Mouse (Mus musculus): ENCODE measurements around the gene 4930519G04Rik.
"Not testable (repeated sequence)": the region's sequence is repeated elsewhere in the genome, so short reads cannot be mapped to it uniquely, and the experiment has no call there.

The 4930519G04Rik gene

DNA sequence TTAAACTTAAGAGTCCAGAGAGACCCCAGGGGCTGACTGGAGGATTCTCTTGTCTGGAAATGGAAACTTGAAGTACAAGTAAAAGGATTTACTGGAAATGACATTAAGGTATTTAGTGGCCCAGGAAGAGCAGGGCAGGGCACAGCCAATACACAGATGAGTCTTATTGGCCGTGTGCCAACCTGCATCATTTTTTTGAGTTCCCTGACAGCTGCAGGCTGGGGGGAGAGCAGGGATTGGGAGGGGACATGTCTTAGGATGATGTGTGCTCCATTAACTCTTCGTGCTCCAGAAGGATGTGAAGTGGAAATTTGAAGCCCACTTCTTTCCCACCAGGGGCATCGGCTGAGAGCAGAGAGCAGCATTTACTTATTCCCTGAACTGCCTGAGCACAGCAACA lies 11.3 kb upstream of the 4930519G04Rik start:
- not testable (repeated sequence) for DNase-seq

DNA sequence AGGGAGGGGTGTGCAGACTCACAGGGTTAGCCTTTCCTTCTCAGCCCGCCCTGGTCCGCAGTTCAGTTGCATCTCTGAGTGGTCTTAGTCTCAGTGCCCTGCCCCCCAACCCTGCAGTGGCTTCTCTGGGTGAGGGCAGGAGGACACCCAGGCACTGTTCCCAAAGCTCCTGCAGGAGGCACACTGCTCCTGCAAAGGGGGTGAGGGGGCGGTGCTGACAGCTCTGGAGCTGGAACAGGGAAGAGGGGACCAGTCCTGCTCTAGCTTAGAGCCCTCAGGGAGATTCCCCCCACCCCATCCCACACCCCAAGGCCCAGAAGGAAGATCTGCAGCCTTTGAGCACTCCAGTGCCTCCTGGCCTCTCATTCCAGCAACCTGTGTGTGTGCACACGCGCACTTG lies 10.8 kb upstream of the 4930519G04Rik start:
- no peak for DNase-seq

DNA sequence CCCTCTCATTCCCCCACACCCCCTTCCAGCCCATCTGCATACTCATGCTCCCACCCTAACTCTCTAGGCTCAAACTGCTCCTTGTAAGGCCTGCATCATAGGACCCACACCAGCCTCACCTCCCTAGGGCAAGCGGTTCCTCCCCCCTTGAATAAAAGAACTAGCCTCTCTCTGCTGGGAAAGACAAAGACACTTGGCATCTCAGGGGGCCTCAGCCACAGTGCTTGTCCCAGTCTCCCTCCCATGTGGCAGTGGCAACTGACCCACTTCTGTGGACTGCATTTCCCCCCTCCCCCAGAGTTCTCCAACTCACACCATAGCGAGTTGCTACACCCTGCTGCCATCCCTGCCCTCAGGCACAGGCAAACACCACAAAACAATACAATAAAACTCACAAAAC lies 9.1 kb upstream of the 4930519G04Rik start:
- DNase-seq = not testable (repeated sequence)

DNA sequence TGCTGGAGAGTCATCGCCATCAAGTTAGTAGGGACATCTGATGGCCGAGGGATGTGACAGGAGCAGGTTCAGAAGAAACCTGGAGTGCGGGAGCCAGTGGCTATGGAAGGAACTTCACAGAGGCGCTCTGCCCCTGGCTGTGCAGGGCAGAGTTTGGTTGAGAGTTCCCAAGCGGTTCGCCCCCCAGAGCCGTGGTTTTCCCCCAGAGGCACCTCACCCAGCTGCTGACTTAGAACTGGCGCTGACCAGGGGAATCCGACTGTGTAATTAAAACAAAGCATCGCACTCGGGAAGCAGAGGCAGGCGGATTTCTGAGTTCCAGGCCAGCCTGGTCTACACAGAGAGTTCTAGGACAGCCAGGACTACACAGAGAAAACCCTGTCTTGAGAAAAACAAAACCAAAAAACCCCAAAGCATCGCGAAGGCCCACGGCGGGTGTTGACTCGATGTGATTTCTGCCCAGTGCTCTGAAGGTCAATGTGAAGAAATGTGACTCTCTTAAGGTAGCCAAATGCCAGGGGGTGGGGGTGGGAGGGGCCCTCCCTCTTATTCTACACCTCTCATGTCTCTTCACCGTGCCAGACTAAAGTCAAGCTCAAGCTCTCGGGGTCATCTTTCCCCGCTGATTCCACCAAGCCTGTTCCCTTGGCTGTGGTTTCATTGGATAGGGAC lies 1.8 kb upstream of the 4930519G04Rik start:
- DNase-seq = no peak

DNA sequence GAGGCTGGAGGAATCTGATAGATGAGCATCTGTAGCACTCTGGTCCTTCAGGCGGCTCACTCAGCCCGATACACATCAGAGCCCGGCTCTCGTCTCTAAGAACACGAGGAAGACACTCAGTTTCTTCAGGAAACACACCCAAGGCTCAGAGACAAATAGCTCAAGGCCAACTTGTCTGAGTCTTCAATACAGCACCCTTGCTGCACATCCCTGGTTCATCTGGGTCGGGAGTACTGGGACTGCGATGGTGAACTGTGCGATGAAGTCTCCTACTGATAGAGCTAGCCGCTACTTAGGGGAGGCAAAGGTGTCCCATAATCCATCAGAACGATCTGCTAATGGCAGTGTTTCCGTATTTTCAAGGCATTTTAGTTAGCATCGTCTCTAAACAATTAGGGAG lies 5.1 kb downstream of the 4930519G04Rik start, which contains the start of gene Gm9936:
TSS of gene Gm9936 (minus strand) at position 101 of the 400 bp plus-strand sequence.
- DNase-seq = no peak

DNA sequence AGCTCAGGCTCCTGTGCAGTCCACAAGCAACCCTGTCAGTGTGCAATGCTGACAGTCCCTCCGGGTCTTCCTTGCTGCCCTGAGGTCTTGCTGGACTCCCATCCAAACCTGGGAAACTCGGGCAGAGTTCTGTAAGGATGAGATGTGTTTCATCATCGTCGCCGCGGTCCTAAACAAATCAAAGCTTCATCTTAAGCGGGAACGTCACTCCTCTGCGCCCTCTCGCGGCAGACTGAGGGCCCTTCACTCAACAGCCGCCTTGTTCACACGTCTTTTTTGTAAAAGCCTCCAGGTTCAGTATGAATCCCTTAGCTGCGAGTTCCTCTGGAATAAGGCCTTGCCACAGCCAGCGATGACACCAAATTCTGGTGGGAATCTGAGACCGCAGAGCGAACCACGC lies 5.8 kb downstream of the 4930519G04Rik start:
- peak; percentile 69 for DNase-seq

DNA sequence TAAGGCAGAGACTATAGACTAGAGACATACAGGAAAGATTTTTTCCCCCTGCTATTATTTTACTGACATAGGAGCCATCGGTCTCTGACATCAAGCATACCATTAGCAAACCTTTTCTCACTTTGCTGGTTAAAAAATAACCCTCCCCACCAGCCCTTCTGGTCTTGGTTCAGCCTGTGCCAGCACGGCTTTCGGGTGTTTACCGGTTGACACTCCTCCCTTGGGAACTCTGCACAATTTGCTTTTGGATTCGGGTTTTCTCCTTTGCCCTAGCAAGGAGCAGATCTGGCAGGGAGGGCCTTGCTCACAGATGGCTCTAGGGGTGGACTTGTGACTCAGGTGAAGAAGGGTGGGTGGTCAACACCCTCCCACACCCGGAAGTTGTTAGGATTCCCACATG lies 8.3 kb downstream of the 4930519G04Rik start:
- no peak for DNase-seq

DNA sequence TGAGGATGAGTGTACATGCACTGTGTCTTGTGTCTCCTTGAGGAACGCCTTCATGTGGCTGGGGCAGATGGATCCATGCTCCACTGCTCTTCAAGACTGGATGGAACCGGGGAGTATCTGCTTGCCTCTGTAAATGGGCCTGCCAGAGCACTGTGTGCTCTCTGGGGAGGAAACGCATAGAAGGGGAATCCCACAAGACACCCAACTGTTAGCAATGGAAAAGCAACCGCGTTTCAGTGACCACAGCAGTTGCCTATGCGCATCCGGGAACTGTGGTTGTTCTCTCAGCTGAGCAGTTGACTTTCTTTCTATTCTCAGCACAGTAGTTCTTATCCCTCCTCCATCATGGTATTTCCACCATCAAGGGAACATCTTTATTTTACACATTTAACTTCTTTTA lies 11.3 kb downstream of the 4930519G04Rik start:
- DNase-seq = no peak

DNA sequence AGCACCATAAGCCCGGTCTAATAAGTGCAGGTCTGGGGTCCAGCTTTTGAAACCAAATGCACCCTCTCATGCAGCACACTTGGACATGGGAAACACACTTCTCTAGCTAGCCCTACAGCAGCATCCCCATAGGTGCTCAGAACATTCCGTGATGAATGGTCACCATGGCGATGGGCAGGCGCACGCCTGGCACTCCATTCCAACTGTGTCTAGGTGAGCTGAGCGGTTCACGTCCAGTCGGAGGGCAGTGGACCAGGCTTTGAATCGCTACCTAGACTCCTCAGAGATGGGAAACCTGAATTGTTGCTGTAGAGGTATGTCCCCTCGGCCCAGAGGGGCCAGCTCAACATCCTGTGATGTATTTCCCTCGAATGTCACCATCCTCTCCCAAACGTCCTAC lies 11.8 kb downstream of the 4930519G04Rik start:
- DNase-seq = no peak

DNA sequence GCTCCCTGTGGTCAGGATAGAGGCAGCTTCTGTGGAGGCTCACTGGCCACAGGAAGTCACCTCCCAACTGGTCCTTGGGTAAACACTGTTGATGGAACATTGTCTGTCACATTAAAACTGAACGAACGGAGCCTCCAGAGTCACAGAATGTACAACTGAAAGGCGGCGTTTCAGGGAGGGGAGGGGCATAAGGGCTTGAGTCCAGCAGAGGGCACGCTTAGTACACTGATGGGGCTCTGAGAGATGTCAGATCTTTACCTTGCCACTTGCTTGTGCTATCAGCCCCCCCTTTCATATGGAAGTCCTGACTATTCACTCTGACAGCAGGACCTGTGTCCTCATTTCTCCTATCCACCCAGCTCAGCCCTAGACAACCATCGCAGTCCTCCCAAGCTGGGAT lies 22.4 kb downstream of the 4930519G04Rik start:
- DNase-seq = no peak

DNA sequence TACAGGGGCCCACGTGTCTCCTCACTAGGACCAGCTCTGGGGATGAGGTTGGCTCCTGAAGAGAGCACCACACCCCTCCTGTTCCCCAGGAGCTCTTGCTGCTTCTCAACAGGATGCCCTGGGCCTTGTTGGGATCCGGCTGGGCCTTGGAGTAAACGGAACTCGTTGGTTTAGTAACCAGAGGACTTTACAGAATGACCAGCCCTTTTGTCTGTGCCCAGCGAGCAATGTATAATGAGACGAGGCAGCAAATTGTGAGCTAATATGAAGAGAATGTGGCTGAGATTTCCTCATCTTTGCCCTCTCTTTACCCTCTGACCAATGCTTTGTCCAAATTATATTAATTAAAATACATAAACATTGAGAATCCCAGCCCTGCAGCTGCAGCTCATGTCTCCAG lies 22.9 kb downstream of the 4930519G04Rik start:
- no peak for DNase-seq

DNA sequence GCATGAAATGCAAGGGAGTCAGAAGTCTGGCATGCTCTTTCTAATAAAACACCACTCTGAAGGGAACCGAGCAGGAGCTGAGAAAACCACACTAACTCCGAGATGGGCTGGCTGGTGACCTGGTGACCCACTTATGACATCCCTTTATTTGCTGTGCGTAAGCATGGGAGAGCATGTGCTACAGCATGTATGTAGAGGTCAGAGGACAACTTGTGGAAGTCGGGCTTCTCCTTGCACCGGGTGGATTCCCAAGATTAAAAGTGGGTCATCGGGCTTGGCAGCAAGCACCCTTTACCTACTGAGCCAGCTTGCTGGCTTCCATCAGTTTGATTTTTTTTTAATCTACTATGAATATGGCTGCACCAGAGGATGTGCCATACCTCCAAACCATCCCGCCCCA lies 24.0 kb downstream of the 4930519G04Rik start:
- DNase-seq = no peak

DNA sequence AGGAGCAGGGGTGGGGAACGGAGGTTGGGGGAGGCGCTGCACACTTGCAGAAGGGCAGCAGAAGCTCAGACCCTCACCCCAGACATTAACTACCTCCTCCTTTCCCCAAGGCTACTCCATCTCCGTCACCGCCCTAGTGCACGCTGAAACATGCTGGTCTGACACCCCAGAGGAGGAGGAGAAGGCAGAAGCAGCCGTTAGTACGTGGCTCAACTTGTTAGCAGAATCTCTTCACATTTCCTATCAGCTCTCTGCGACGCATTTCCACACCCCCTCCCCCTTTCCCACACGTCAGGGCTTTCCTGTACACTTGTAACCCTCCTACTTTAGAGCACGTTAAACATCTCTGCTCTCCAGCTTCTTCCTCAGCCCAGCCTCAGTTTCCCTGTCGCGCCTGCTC lies 25.9 kb downstream of the 4930519G04Rik start:
- DNase-seq = no peak

DNA sequence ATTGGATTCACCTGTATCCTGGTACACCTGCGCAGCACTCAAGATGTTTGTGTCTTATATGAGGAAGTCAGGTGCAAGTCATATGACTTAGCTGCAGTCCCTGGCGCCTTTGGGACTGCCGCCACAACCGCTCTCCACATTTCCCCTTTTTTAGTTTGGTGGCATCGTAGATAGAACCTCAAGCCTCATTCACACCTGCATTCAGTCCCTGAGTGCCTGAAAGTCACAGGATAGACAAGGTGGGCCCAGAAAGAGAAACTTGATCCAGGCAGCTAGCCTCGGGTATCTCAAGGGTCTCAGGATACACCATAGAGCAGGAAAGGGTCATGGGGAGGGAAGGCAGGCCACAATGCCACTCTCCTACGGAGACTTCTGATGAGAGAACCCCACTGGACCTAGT lies 28.9 kb downstream of the 4930519G04Rik start:
- not testable (repeated sequence) for DNase-seq

DNA sequence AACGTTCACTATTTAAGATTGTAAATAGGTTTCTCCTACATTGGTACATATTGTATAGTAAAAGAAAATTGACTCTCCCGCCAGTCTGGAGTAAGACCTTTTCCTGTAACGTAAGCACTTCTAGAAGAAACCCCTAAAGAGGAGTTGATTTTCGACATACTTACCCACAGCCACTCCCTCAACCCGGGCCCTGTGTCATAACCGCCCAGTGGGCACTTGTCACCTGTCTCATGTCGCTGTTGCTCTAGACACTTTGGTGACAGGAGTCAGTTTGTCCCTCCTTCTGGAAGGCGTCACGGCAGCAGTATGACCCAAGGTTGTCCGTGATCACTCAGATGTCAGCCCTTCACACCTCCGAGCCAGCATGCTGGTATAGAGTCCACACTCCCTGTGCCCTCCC lies 29.6 kb downstream of the 4930519G04Rik start:
- DNase-seq = no peak

DNA sequence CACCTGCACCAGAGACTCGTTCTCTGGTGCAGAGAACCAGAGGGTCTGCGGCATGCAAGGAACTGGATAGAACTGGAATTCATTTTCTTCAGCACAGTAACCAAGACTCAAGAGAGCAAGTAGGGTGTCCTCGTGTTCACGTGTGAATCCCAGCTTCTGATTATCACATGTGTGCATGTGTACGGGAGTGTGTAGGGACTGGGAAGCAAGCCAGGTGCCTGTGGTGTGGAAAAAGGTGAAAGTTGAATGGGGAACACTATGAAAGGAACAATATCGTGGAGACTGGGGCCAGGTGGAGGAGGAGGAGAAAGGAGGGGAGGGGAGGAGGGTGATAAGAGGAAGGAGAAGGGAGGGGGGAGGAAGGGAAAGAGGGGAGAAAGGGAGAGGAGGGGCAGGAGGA lies 33.3 kb downstream of the 4930519G04Rik start:
- DNase-seq = no peak

DNA sequence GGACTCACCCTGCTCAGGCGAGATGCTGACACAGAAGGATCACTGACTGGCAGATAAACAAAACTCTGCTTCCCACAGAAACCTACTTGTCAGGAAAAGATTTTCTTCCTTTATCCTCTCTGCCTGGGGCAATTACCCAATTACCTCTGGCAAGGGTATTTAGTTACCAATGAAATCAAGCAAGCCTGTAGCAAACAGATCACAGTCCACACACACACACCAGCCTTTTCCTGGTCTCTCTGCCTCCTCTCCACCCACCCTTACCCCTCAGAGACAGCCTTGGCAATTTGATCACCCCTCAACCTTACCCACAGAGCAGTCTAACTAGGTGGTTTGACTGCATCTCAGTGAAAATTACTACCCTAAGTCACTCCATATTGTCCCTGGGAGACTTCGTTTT lies 35.5 kb downstream of the 4930519G04Rik start:
- DNase-seq = no peak

DNA sequence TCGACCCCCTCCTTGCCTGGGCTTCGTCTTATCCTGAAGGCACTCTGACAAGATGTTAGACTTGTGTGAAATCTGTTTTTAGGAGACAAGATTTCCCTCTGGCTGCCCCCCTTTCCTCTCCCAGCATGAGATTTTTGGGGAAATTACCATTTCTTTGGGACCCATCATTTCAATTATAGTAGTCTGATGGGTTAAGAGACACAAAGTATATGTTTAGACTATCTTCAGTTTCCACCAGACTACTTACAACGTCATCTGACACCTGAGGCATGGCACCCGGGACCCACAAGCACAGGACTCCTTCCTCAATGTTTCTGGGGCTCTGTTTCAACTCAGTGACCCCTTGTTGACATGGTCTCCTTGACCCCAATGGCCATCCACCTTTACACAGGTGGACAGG lies 42.1 kb downstream of the 4930519G04Rik start:
- no peak for DNase-seq

DNA sequence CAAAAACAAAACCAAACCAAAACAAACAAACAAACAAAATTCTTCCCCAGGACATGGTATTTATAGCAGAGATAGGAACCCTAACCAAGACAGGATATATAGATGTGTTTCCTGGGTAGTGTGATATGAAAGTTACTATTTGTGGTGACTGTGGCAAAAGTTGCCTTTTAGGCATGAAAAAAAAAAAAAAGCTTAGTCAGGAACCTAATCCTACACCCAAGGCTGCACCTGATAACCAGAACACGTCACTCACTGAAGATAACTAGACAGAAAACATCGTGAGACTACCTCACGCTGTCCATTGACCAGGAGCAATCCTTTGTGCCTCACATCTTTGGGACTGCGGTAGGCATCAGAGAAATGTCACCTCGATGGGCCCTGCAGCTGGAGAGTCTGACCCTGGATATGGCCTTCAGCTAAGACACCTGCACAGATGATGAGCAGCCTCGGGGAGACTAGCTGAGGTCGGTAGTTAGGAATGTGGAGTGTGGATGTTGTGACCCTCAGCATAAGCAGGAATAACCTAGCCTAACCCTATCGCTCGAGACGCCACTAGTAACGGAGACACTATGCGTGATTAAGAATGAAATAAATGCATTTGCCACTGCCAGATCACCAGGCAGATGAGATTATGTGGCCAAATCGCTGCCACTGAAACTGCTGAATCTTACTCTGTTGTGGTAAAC lies 43.4 kb downstream of the 4930519G04Rik start, which contains the start of gene Oasl2:
TSS of gene Oasl2 (plus strand) at position 249 of the 686 bp plus-strand sequence.
- no peak for DNase-seq

DNA sequence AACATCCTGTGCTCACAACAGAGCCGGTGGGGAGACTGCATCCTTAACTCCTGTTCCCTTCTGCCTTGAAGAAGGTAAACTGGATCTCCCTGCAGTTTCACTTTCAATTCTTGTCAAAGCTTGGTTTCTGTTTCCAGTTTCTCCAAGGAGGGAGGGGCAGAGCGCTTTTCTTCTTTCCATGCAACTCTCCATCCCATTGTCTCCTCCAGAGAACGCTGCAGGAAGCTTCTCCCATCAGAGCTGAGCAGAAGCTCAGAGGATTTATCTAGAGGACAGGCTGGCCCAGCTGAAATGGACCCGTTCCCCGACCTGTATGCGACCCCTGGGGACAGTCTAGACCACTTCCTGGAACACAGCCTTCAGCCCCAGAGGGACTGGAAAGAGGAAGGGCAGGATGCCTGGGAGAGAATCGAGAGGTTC lies 43.9 kb downstream of the 4930519G04Rik start:
- DNase-seq = no peak

DNA sequence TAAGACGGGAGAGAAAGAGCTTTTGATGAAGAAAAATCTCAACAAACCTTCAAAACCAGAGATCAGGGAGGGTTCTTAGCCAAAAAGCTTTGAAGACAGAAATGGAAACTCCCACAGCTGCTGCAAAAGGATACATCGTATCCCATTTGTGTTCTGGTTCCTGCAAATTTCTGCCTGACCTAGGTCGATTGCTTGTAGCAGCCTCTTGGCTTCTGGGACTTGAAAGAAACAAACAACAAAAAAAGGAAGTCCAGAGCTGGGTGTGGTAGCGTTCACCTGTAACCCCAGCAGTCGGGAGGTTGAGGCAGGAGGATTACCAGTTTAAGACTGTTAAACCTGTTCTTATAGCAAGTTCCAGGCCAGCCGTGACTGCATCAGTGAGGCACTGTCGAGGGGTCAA lies 45.4 kb downstream of the 4930519G04Rik start:
- DNase-seq = no peak

DNA sequence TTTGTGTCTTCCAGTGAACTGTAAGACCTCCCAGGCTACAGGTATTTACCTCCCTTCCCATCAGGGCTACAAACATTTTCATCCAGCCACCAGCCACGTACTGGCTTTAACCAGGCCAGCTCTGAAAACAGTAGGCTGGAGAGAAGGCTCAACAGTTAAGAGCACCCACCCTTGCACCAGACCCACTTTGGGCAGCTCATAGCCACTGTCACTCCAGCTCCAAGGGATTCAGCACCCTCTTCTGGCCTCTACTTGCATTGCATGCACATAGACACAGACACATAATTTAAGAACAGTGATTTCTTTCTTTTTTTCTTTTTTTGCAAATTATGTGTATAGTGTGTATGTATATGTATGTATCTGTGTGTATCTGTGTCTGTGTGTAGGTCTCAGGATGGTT lies 48.9 kb downstream of the 4930519G04Rik start:
- peak; percentile 32 for DNase-seq

DNA sequence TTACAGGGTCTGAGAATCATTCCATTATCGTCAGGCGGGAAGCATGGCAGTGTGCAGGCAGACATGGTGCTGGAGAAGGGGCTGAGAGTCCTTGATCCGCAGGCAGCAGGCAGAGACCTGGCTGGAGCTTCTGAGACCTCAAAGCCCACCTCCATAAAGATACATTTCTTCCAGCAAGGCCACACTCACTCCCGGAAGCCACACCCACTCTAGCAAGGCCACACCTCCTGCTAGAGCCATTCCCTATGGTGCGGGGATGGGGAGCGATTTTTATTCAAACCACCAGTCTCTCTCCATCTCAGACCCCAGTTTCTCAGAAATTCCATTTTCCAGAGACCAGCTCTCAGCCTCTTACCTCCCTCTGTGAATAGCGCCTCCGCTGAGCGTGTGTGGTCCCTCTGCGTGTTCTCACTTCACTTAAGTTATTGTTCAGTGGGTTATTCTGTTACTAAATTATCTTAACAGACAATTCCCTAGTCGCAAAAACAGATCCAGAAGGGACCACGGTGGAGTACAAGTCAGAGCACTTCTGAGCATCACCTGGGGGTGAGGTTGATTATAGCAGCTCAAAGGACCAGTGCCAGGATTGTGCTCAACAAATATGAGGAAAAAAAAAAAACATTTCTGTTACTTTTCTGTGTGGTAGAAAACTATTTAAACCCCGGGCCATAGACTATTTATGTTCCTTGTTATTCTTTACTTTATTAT lies 55.3 kb downstream of the 4930519G04Rik start:
- DNase-seq = no peak

DNA sequence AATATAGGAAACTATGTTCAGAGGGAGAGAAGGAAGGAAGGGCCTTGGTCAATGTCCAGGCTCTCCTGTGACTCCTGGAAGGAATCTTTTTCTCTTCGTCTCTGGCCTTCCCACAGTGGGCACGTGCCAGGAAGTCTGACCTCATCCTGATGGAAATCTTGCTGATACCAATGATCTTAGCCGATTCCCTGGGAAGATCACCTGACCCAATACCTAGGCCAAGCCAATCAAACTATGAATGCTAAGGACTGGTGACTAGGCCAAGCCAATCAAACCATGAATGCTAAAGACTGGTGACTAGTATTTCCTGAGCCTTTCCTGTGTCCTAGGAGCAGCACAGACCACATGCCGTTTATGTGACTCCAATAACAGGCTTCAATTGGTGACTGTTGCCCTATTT lies 60.2 kb downstream of the 4930519G04Rik start:
- no peak for DNase-seq

All from liver (tissue).